Mouse (Mus musculus): ENCODE results near the gene Idh2. TPM values are rescaled to one million over a fixed set of nuclear protein-coding genes. Genes with fewer than 3 reads are reported as not detected.

Gene Idh2
- total and polyA plus RNA-seq, 3 experiments: 121 to 268 (median 181) TPM

DNA sequence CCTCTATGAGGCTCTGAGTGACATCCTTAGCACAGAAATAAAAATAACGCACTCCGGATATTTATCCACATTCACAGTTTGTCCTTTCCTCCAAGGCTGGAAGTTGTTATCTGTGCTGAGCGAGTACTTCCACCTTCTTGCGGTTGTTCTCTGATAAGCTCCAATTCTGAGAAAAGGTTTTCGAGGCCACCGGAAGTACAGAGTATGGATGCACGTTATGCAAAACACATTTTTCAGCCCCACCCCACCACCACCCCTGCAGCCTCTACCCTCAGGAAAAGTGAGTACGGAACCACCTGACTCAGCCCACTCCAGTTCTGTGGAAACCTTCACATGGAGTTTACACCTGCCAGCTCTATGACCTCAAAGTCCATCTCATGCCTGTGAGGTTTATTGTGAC, 30.9 kb upstream of the Idh2 start (continued):
- TF ChIP-seq MXI1 (IDR thresholded peaks at IDR 0.05; ENCODE audit: low read depth, low read length) (peak; percentile 75), ZKSCAN1 (IDR thresholded peaks at IDR 0.05; ENCODE audit: low read depth, low read length) (no peak), MAFK (IDR thresholded peaks at IDR 0.05; ENCODE audit: borderline replicate concordance, low read depth, low read length) (peak; percentile 33; the same call in 1 of the 2 replicates), RAD21 (IDR thresholded peaks at IDR 0.05; ENCODE audit: low read depth, low read length) (no peak), ZMIZ1 (IDR thresholded peaks at IDR 0.05; ENCODE audit: low read depth, low read length) (no peak), POLR2AphosphoS5 (IDR thresholded peaks at IDR 0.05; ENCODE audit: borderline replicate concordance, low read depth, low read length) (no peak), POLR2A (IDR thresholded peaks at IDR 0.05; ENCODE audit: control insufficient read depth in 1 of 2, insufficient read depth in 1 of 2, low read depth in 1 of 2, low read length in 2 of 2, poor library complexity in 1 of 2) (peak in 1 of 2 experiments; percentile 57; a peak in 2 of 4 replicates), TAL1 (IDR thresholded peaks at IDR 0.05; ENCODE audit: low read length) (peak; percentile 92), JUND (IDR thresholded peaks at IDR 0.05; ENCODE audit: low read depth, low read length) (no peak), SIN3A (IDR thresholded peaks at IDR 0.05; ENCODE audit: low read length) (peak; percentile 92), ELF1 (IDR thresholded peaks at IDR 0.05; ENCODE audit: low read depth, low read length) (peak; percentile 63), MAZ (IDR thresholded peaks at IDR 0.05; ENCODE audit: low read depth, low read length) (no peak), USF2 (IDR thresholded peaks at IDR 0.05; ENCODE audit: borderline replicate concordance in 1 of 2, insufficient read depth in 1 of 2, low read depth in 1 of 2, low read length in 2 of 2) (no peak), GABPA (IDR thresholded peaks at IDR 0.05; ENCODE audit: low read depth, low read length) (no peak), TCF12 (IDR thresholded peaks at IDR 0.05; ENCODE audit: low read depth, low read length) (peak; percentile 93), USF1 (IDR thresholded peaks at IDR 0.05; ENCODE audit: low read depth, low read length) (peak; percentile 59; the same call in 1 of the 2 replicates), SMC3 (IDR thresholded peaks at IDR 0.05; ENCODE audit: low read depth, low read length) (no peak), E2F4 (IDR thresholded peaks at IDR 0.05; ENCODE audit: borderline replicate concordance, low read depth, low read length) (0 out of 2 replicates have a peak, but pooled peaks have one; percentile 42), MYB (IDR thresholded peaks at IDR 0.05; ENCODE audit: low read depth, low read length) (peak; percentile 80), ETS1 (IDR thresholded peaks at IDR 0.05; ENCODE audit: low read depth, low read length) (peak; percentile 96)

DNA sequence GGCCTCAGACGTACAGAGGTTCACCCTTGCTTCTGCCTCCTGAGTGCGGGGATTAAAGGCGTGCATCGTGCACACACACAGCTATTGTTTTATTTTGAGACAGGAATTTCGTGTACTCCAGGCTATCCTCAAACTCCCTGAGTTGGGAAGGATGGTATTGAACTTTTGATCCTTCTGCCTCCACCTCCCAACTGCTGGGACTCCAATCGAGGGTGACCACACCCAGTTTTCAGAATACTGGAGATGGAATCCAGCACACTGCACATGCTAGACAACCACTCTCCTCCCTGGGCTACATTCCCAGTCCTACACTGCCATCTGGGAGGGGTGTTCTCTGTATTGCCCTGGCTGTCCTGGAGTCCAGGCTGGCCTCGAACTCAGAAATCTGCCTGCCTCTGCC, 29.5 kb upstream of the Idh2 start:
- Histone ChIP-seq H3K27ac (ENCODE audit: control insufficient read depth, low read depth, low read length) (peak overlapping the region; percentile 54), H3K9me3 (replicated peaks; ENCODE audit: insufficient read depth, low read length) (no peaks in the 10 kb centered on the region), H3K4me3 (ENCODE audit: control insufficient read depth in 1 of 2, insufficient read depth in 1 of 2, low read depth in 2 of 2, low read length in 2 of 2) (no peak overlapping the region), H3K36me3 (ENCODE audit: control insufficient read depth in 1 of 2, insufficient read depth in 2 of 2, low read length in 2 of 2) (peaks cover 0 to 20% of the 10 kb centered on the region in 2 experiments; a peak in 2 of 4 replicates), H3K9ac (ENCODE audit: control insufficient read depth, low read depth, low read length, poor library complexity, severe bottlenecking) (no peak overlapping the region), H3K4me1 (ENCODE audit: control insufficient read depth in 1 of 2, insufficient read depth in 2 of 2, low read length in 2 of 2) (peaks cover 3 to 36% of the 10 kb centered on the region in 2 experiments; a peak in 3 of 4 replicates), H3K27me3 (ENCODE audit: control insufficient read depth in 1 of 2, insufficient read depth in 2 of 2, low read length in 2 of 2) (no peaks in the 10 kb centered on the region), H3K79me2 (ENCODE audit: control insufficient read depth, insufficient read depth, low read length, poor library complexity) (no peaks in the 10 kb centered on the region; the same call in 1 of the 2 replicates)
- TF ChIP-seq TBP (IDR thresholded peaks at IDR 0.05; ENCODE audit: low read depth, low read length) (no peak), BHLHE40 (IDR thresholded peaks at IDR 0.05; ENCODE audit: borderline replicate concordance, low read depth, low read length) (no peak), MEF2A (IDR thresholded peaks at IDR 0.05; ENCODE audit: extremely low read depth, insufficient replicate concordance, low read depth, low read length, poor library complexity, severe bottlenecking) (no peak), POLR2A (IDR thresholded peaks at IDR 0.05; ENCODE audit: control insufficient read depth in 1 of 2, insufficient read depth in 1 of 2, low read depth in 1 of 2, low read length in 2 of 2, poor library complexity in 1 of 2) (no peak)
- DNase-seq (ENCODE audit: low read depth, low spot score): no peak
